Mouse (Mus musculus) ES-Bruce4 (cell line): ENCODE measurements at regions not wholly inside any gene's neighbourhood (a gene's known extent, or its start where the extent isn't known, plus 50 kb on each side); places are given as distances from the start of the nearest gene placed in this dataset.

ENCODE experiments used
- CTCF ChIP-seq: IDR thresholded peaks from one replicate; pipeline ENCODE4 v1.8.1; 2011; ENCODE audit warnings: low read depth, low read length
- POLR2A ChIP-seq: IDR thresholded peaks from one replicate; pipeline ENCODE4 v1.8.1; 2011; ENCODE audit warnings: low read length; ENCODE audit not compliant: insufficient read depth

GRCm38 (mm10) chr13:107861384-107862134 lies 182.7 kb upstream of the Smim15 start:
- TF ChIP-seq POLR2A (no peak), CTCF (no peak)
